Mouse (Mus musculus) gastrocnemius, adult 8-10 months (tissue): ENCODE results near the gene BC030867. TPM values are rescaled to one million over a fixed set of nuclear protein-coding genes. Genes with fewer than 3 reads are reported as not detected.

Experiments used
- DNase-seq, 2 experiments: peaks; one replicate each; pipeline ENCODE4 v3.0.0; 2022; ENCODE audit warnings: low spot score in 2 of 2
- total RNA-seq, 4 experiments: library from RNA; stranded (reverse); gene quantifications; 2 replicates each; pipeline ENCODE4 v1.2.4; 2022

BC030867 gene
- not detected for total RNA-seq

- peak; percentile 83 to 86 for DNase-seq
These were observed at the start of gene BC030867 for GRCm38 (mm10) chr11:102248630-102249230. BC030867 (plus strand) TSS chr11:102248882.

GRCm38 (mm10) chr11:102199856-102200255 lies 48.8 kb upstream of the BC030867 start:
- no peak for DNase-seq

- DNase-seq, result no peak
These were observed 47.3 kb upstream of the BC030867 start for GRCm38 (mm10) chr11:102201408-102201821.

GRCm38 (mm10) chr11:102206481-102206880 lies 42.2 kb upstream of the BC030867 start:
- DNase-seq, result no peak

GRCm38 (mm10) chr11:102207825-102208777 lies 40.6 kb upstream of the BC030867 start:
- DNase-seq, result no peak

- DNase-seq, result no peak
These were observed 39.8 kb upstream of the BC030867 start for GRCm38 (mm10) chr11:102208846-102209245.

GRCm38 (mm10) chr11:102209742-102210141 lies 38.9 kb upstream of the BC030867 start:
- peak in 1 of 2 experiments; percentile 35 for DNase-seq

- DNase-seq, result no peak
These were observed 38.5 kb upstream of the BC030867 start for GRCm38 (mm10) chr11:102210185-102210584.

- no peak for DNase-seq
These were observed 37.7 kb upstream of the BC030867 start for GRCm38 (mm10) chr11:102211011-102211410.

GRCm38 (mm10) chr11:102211936-102212341 lies 36.7 kb upstream of the BC030867 start:
- peak; percentile 69 to 79 for DNase-seq

- DNase-seq, result peak in 1 of 2 experiments; percentile 49
These were observed 34.1 kb upstream of the BC030867 start for GRCm38 (mm10) chr11:102214430-102215156.

GRCm38 (mm10) chr11:102215511-102215910 lies 33.2 kb upstream of the BC030867 start:
- DNase-seq, result no peak

- DNase-seq, result peak; percentile 65 to 82
These were observed 32.4 kb upstream of the BC030867 start for GRCm38 (mm10) chr11:102216056-102216885.

- DNase-seq, result peak in 1 of 2 experiments; percentile 27
These were observed 31.8 kb upstream of the BC030867 start for GRCm38 (mm10) chr11:102216886-102217240.

- peak in 1 of 2 experiments; percentile 56 for DNase-seq
These were observed 31.3 kb upstream of the BC030867 start for GRCm38 (mm10) chr11:102217396-102217795.

GRCm38 (mm10) chr11:102217876-102218430 lies 30.7 kb upstream of the BC030867 start:
- DNase-seq, result peak in 1 of 2 experiments; percentile 19

- peak; percentile 97 to 98 for DNase-seq
These were observed 29.9 kb upstream of the BC030867 start for GRCm38 (mm10) chr11:102218783-102219182.

- DNase-seq, result peak in 1 of 2 experiments; percentile 41
These were observed 29.3 kb upstream of the BC030867 start for GRCm38 (mm10) chr11:102219247-102219993.

- DNase-seq, result peak; percentile 82 to 90
These were observed 28.7 kb upstream of the BC030867 start for GRCm38 (mm10) chr11:102219994-102220346.

- peak in 1 of 2 experiments; percentile 12 for DNase-seq
These were observed 28.2 kb upstream of the BC030867 start for GRCm38 (mm10) chr11:102220451-102220850.
